Mouse (Mus musculus) MEL (cell line): Measurements from ENCODE around the gene Slc35b2. TPM values are rescaled to one million over a fixed set of nuclear protein-coding genes. Genes with fewer than 3 reads are reported as not detected.
A peak's percentile ranks its signal among the peaks of the same experiment; 100 is the strongest.

Experiments
- DNase-seq: peaks from one replicate; pipeline ENCODE4 v3.0.0; 2011; ENCODE audit warnings: low read depth, low spot score
- H3K27ac ChIP-seq: 2 replicates; pipeline ENCODE4 v1.5.1; 2012; ENCODE audit warnings: low read depth, mild to moderate bottlenecking, control low read depth, low read length, moderate library complexity; ENCODE audit not compliant: control insufficient read depth
- H3K27me3 ChIP-seq, 2 experiments: fragments of 150-350 bp in 1 of 2; sonication (generic) in 1 of 2; 2 replicates each; pipeline ENCODE4 v1.6.1; 2012; ENCODE audit warnings: low read length in 2 of 2, mild to moderate bottlenecking in 2 of 2, improper control_type of control experiment in 1 of 2, moderate library complexity in 1 of 2; ENCODE audit not compliant: insufficient read depth in 2 of 2, control insufficient read depth in 1 of 2
- H3K36me3 ChIP-seq, 2 experiments: 2 replicates each; pipeline ENCODE4 v1.6.1; 2012 to 2014; ENCODE audit warnings: low read length in 2 of 2, improper control_type of control experiment in 1 of 2, inconsistent platforms in 1 of 2, mild to moderate bottlenecking in 1 of 2; ENCODE audit not compliant: insufficient read depth in 2 of 2, control insufficient read depth in 1 of 2
- H3K4me1 ChIP-seq, 2 experiments: fragments of 150-350 bp in 1 of 2; sonication (generic) in 1 of 2; 2 replicates each; pipeline ENCODE4 v1.6.1; 2012; ENCODE audit warnings: low read length in 2 of 2, improper control_type of control experiment in 1 of 2, mild to moderate bottlenecking in 1 of 2; ENCODE audit not compliant: insufficient read depth in 2 of 2, control insufficient read depth in 1 of 2
- H3K4me3 ChIP-seq, 2 experiments: fragments of 150-350 bp in 1 of 2; sonication (generic) in 1 of 2; 2 replicates each; pipeline ENCODE4 v1.5.1; 2012; ENCODE audit warnings: low read depth in 2 of 2, low read length in 2 of 2, mild to moderate bottlenecking in 2 of 2, moderate library complexity in 2 of 2, control low read depth in 1 of 2, improper control_type of control experiment in 1 of 2; ENCODE audit not compliant: control insufficient read depth in 1 of 2, insufficient read depth in 1 of 2
- H3K79me2 ChIP-seq: 2 replicates; pipeline ENCODE4 v1.6.1; 2012; ENCODE audit warnings: mild to moderate bottlenecking, low read length, moderate library complexity; ENCODE audit not compliant: control insufficient read depth, poor library complexity, insufficient read depth
- H3K9ac ChIP-seq: 2 replicates; pipeline ENCODE4 v1.6.1; 2012; ENCODE audit warnings: low read depth, mild to moderate bottlenecking, control low read depth, low read length, moderate library complexity; ENCODE audit not compliant: control insufficient read depth, poor library complexity, severe bottlenecking
- H3K9me3 ChIP-seq: fragments of 150-350 bp; sonication (generic); replicated peaks from 2 replicates; pipeline ENCODE4 v1.6.1; 2012; ENCODE audit warnings: mild to moderate bottlenecking, low read length, improper control_type of control experiment, moderate library complexity; ENCODE audit not compliant: insufficient read depth
- BHLHE40 ChIP-seq: IDR thresholded peaks from 2 replicates; pipeline ENCODE4 v1.6.1; 2012; ENCODE audit warnings: low read depth, mild to moderate bottlenecking, inconsistent platforms, low read length, improper control_type of control experiment, borderline replicate concordance
- MAZ ChIP-seq: IDR thresholded peaks from 2 replicates; pipeline ENCODE4 v1.6.1; 2012; ENCODE audit warnings: low read depth, mild to moderate bottlenecking, inconsistent platforms, low read length, improper control_type of control experiment
- MXI1 ChIP-seq: IDR thresholded peaks from 2 replicates; pipeline ENCODE4 v1.6.1; 2011; ENCODE audit warnings: mild to moderate bottlenecking, low read depth, low read length, improper control_type of control experiment
- MYC ChIP-seq: IDR thresholded peaks from 2 replicates; pipeline ENCODE4 v1.6.1; 2011; ENCODE audit warnings: low read depth, mild to moderate bottlenecking, low read length, improper control_type of control experiment, moderate library complexity
- POLR2A ChIP-seq, 2 experiments: IDR thresholded peaks; 2 replicates each; pipeline ENCODE4 v1.6.1; 2011 to 2012; ENCODE audit warnings: low read length in 2 of 2, mild to moderate bottlenecking in 2 of 2, control low read depth in 1 of 2, improper control_type of control experiment in 1 of 2, low read depth in 1 of 2, moderate library complexity in 1 of 2; ENCODE audit not compliant: control insufficient read depth in 1 of 2, insufficient read depth in 1 of 2, poor library complexity in 1 of 2
- POLR2AphosphoS2 ChIP-seq: IDR thresholded peaks from 2 replicates; pipeline ENCODE4 v1.6.1; 2011; ENCODE audit warnings: low read length, improper control_type of control experiment
- SMC3 ChIP-seq: IDR thresholded peaks from 2 replicates; pipeline ENCODE4 v1.6.1; 2011; ENCODE audit warnings: low read depth, low read length, improper control_type of control experiment
- TAL1 ChIP-seq: IDR thresholded peaks from 2 replicates; pipeline ENCODE4 v1.6.1; 2012; ENCODE audit warnings: mild to moderate bottlenecking, inconsistent platforms, low read length, moderate library complexity, mixed read lengths
- TCF12 ChIP-seq: IDR thresholded peaks from 2 replicates; pipeline ENCODE4 v1.6.1; 2014; ENCODE audit warnings: low read depth, mild to moderate bottlenecking, inconsistent platforms, low read length, improper control_type of control experiment, moderate library complexity
- UBTF ChIP-seq: IDR thresholded peaks from 2 replicates; pipeline ENCODE4 v1.6.1; 2012; ENCODE audit warnings: low read depth, mild to moderate bottlenecking, inconsistent platforms, low read length, improper control_type of control experiment, moderate library complexity, borderline replicate concordance; ENCODE audit not compliant: insufficient read depth
- ZMIZ1 ChIP-seq: IDR thresholded peaks from 2 replicates; pipeline ENCODE4 v1.6.1; 2012; ENCODE audit warnings: low read depth, mild to moderate bottlenecking, inconsistent platforms, low read length, improper control_type of control experiment, moderate library complexity
- polyA plus RNA-seq, 2 experiments: library from polyadenylated mRNA; stranded (reverse) in 1 of 2; unstranded in 1 of 2; fragments of >175 nt in 1 of 2; fragments of >200 nt in 1 of 2; gene quantifications; 2 replicates each; pipeline versions ENCODE4 v1.2.1 to v1.2.4; 2012; ENCODE audit warnings: low replicate concordance in 2 of 2, low read depth in 1 of 2; ENCODE audit not compliant: insufficient read length in 2 of 2, insufficient read depth in 1 of 2, missing spikeins in 1 of 2
- total RNA-seq: library from RNA; depleted of rRNA; stranded (reverse); fragments of 300-350 nt; gene quantifications from 2 replicates; pipeline ENCODE4 v1.2.3, GENCODE M21; 2012

The Slc35b2 gene
- total and polyA plus RNA-seq, 3 experiments = 81.7 to 111 TPM; not detected in 1

DNA sequence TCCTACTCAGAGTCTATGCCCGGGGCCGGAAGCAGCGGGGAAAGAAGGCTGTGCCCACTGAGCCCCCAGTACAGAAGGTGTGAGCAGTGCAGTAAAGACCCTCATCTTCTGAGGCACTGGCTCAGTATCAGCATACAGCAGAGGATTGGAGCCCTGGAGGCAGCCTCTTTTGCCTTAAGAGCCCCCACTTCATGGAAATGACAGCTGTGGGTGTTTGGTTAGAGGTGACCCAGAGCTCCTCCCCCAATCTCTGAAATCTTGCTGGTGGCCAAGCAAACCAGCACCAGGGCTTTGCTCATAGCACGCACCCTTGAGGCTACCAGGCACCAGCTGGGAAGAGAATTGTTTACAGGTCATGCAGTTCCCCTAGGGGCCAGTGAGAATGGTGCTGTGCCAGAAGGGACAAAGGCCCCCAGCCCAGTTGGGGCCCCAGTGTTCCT is 3.5 kb downstream of the Slc35b2 start:
- DNase-seq = peak; percentile 73
- Histone ChIP-seq H3K27ac (no peak overlapping the region), H3K9ac (no peak overlapping the region), H3K9me3 (no peaks in the 10 kb centered on the region), H3K27me3 (no peaks in the 10 kb centered on the region), H3K4me1 (peaks cover 0 to 29% of the 10 kb centered on the region in 2 experiments; a peak in 2 of 4 replicates), H3K36me3 (peaks cover 25 to 28% of the 10 kb centered on the region in 2 experiments), H3K79me2 (peaks cover 39% of the 10 kb centered on the region), H3K4me3 (no peak overlapping the region)
- TF ChIP-seq POLR2A (IDR thresholded peaks at IDR 0.05; ENCODE audit: control insufficient read depth in 1 of 2, insufficient read depth in 1 of 2, low read depth in 1 of 2, low read length in 2 of 2, poor library complexity in 1 of 2) (peak; percentile 38 to 87; a peak in 3 of 4 replicates), BHLHE40 (no peak), MAZ (no peak), UBTF (no peak), SMC3 (peak; percentile 24; the same call in 1 of the 2 replicates), MXI1 (no peak), ZMIZ1 (peak; percentile 86; the same call in 1 of the 2 replicates), POLR2AphosphoS2 (peak; percentile 91)

DNA sequence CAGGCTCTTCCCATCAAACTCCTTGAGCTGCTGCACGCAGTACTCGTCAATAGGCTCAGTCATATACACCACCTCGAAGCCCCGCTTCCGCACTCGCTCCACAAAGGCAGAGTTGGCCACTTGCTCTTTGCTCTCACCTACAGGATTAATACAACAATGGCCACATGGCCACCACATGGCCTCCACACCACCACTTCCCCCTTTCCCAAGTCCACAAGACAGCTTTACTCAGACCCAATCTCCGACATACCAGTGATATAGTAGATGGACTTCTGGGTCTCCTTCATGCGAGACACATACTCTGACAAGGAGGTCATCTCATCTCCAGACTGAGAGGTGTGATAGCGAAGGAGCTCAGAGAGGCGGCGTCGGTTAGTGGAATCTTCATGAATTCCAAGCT is 5.3 kb downstream of the Slc35b2 start:
- no peak overlapping the region for H3K9ac ChIP-seq
- peak; percentile 73; the same call in 1 of the 2 replicates for TF ChIP-seq MYC
- TF ChIP-seq POLR2A (IDR thresholded peaks at IDR 0.05; ENCODE audit: control insufficient read depth in 1 of 2, insufficient read depth in 1 of 2, low read depth in 1 of 2, low read length in 2 of 2, poor library complexity in 1 of 2) = peak in 1 of 2 experiments; percentile 5; a peak in 1 of 4 replicates
- no peak for TF ChIP-seq TCF12
- H3K79me2 ChIP-seq = peaks cover 51% of the 10 kb centered on the region
- H3K9me3 ChIP-seq = no peaks in the 10 kb centered on the region
- H3K27ac ChIP-seq = no peak overlapping the region
- peaks cover 0 to 29% of the 10 kb centered on the region in 2 experiments; a peak in 2 of 4 replicates for H3K4me1 ChIP-seq
- no peaks in the 10 kb centered on the region for H3K27me3 ChIP-seq
- peaks cover 25 to 28% of the 10 kb centered on the region in 2 experiments for H3K36me3 ChIP-seq
- DNase-seq = no peak
- no peak overlapping the region for H3K4me3 ChIP-seq

- Histone ChIP-seq H3K9me3 (no peaks in the 10 kb centered on the region), H3K4me3 (no peak overlapping the region), H3K79me2 (peaks cover 42% of the 10 kb centered on the region), H3K27ac (no peak overlapping the region; the same call in 1 of the 2 replicates), H3K36me3 (peaks cover 25 to 30% of the 10 kb centered on the region in 2 experiments), H3K27me3 (no peaks in the 10 kb centered on the region), H3K9ac (no peak overlapping the region), H3K4me1 (peaks cover 0 to 30% of the 10 kb centered on the region in 2 experiments; a peak in 2 of 4 replicates)
- TF ChIP-seq TAL1 (no peak), ZMIZ1 (0 out of 2 replicates have a peak, but pooled peaks have one; percentile 40)
- DNase-seq = no peak
Observed at GRCm38 (mm10) chr17:45569999-45570398, 6.3 kb downstream of the Slc35b2 start.
